Mouse (Mus musculus): ENCODE results near the gene Bhmt2. TPM values are rescaled to one million over a fixed set of nuclear protein-coding genes. Genes with fewer than 3 reads are reported as not detected.

Bhmt2 gene
- polyA plus RNA-seq, 1 experiment from 2014 or later, result 0.07 TPM

DNA sequence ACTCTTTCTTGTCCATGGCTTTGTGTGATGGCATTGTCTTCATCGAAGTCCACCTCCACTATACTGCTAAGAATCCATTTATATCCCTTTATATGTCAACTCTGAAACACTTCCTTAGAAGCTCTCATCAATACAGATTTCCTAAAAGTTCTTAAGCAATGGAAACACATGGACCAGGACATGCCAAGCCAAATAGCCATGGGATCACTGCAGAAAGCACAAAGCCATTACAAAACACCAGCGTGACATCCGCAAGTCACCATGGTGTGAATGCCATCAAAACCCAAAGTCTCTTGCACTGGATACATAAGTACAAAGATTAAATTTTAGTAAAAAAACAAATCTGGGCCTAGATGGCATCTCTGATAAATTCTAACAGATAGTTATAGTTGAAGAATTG is 15.5 kb upstream of the Bhmt2 start:
- no peak for ATAC-seq (ENCODE audit: low read depth)
- Histone ChIP-seq H3K4me1 (replicated peaks) (no peaks in the 10 kb centered on the region), H3K9me3 (no peaks in the 10 kb centered on the region), H3K27me3 (no peaks in the 10 kb centered on the region), H3K27ac (replicated peaks) (no peak overlapping the region), H3K36me3 (no peaks in the 10 kb centered on the region), H3K4me2 (no peak overlapping the region), H3K9ac (no peak overlapping the region), H3K4me3 (no peak overlapping the region)
- 94% methylated on average over 3 of the region's 3 CpGs for WGBS

GRCm38 (mm10) chr13:93687321-93687720 is 13.2 kb upstream of the Bhmt2 start:
- no peaks in the 10 kb centered on the region for H3K4me1 ChIP-seq (replicated peaks)
- no peaks in the 10 kb centered on the region for H3K27me3 ChIP-seq
- H3K9me3 ChIP-seq, result no peaks in the 10 kb centered on the region
- WGBS, result 5% methylated on average over 5 of the region's 5 CpGs
- H3K36me3 ChIP-seq, result no peaks in the 10 kb centered on the region
- no peak overlapping the region for H3K9ac ChIP-seq
- 0 out of 2 replicates have a peak overlapping the region, but pooled peaks have one; percentile 38 for H3K27ac ChIP-seq (replicated peaks)
- no peak overlapping the region for H3K4me2 ChIP-seq
- H3K4me3 ChIP-seq, result no peak overlapping the region
- ATAC-seq (ENCODE audit: low read depth), result no peak

GRCm38 (mm10) chr13:93685226-93685625 is 11.1 kb upstream of the Bhmt2 start:
- Histone ChIP-seq H3K4me2 (no peak overlapping the region), H3K9me3 (no peaks in the 10 kb centered on the region), H3K9ac (no peak overlapping the region), H3K4me3 (no peak overlapping the region), H3K36me3 (no peaks in the 10 kb centered on the region), H3K27ac (replicated peaks) (no peak overlapping the region), H3K4me1 (replicated peaks) (no peaks in the 10 kb centered on the region), H3K27me3 (no peaks in the 10 kb centered on the region)
- WGBS, result 80% methylated on average over 4 of the region's 4 CpGs
- no peak for ATAC-seq (ENCODE audit: low read depth)

DNA sequence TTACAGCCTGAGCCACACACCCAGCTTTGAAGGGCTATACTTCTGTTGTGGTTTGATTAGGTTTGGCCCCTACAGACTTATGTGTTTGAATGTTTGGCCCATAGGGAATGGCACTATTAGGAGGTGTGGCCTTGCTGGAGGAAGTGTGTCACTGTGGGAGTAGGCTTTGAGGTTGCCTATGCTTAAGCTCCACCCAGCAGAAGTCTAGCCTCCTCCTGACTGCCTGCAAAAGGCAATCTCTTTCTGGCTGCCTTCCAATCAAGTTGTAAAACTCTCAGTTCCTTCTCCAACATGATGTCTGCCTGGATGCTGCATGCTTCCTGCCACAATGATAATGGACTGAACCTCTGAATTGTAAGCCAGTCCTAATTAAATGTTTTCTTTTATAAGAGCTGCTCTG is 9.2 kb upstream of the Bhmt2 start:
- Histone ChIP-seq H3K4me3 (no peak overlapping the region), H3K27ac (replicated peaks) (no peak overlapping the region), H3K4me1 (replicated peaks) (no peaks in the 10 kb centered on the region), H3K9me3 (no peaks in the 10 kb centered on the region), H3K36me3 (no peaks in the 10 kb centered on the region), H3K27me3 (no peaks in the 10 kb centered on the region), H3K9ac (no peak overlapping the region), H3K4me2 (no peak overlapping the region)
- no peak for ATAC-seq (ENCODE audit: low read depth)

DNA sequence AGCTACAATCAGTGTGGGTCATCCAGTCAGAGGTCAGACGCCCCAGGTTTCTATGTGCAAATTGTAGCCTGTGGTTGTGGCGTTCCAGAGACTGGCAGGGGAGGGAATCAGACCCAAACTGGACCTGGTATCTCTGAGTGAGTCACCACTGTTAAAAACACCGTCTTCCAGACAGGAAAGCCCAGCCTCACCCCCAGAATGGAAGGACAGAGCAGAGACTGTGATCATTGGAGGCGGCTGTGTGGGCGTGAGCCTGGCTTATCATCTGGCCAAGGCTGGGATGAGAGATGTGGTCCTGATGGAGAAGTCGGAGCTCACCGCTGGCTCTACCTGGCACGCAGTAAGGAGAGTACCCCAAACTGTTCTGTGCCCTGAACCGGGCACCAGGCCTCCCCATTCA is 2.8 kb upstream of the Bhmt2 start:
- no peak overlapping the region for H3K27ac ChIP-seq (replicated peaks)
- no peaks in the 10 kb centered on the region for H3K36me3 ChIP-seq
- no peaks in the 10 kb centered on the region for H3K9me3 ChIP-seq
- no peaks in the 10 kb centered on the region for H3K4me1 ChIP-seq (replicated peaks)
- no peak for ATAC-seq (ENCODE audit: low read depth)
- WGBS, result 82% methylated on average over 9 of the region's 9 CpGs
- H3K4me2 ChIP-seq, result no peak overlapping the region
- H3K4me3 ChIP-seq, result no peak overlapping the region
- peaks cover 13% of the 10 kb centered on the region for H3K27me3 ChIP-seq
- H3K9ac ChIP-seq, result no peak overlapping the region

DNA sequence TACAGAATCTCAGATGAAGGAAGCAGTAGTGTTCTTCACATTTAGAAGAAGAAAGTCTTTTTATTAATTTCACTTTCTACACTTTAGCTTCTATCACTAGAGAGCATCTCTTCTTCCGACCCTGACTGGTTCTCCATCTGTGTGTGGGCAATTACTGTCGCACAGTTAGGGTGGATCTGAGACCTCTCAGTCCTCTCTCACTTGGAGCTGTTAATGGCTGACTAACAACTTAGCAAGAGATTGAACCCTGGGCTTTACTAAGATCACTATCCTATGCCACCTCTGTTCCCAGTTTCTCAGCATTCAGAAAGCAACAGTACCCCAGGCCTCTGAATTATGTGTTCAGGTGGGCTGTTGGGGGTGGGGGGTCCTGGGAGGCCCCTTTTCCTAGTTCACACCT is 806 bp downstream of the Bhmt2 start:
- no peak for ATAC-seq (ENCODE audit: low read depth)
- 70% methylated on average over 2 of the region's 2 CpGs for WGBS
- Histone ChIP-seq H3K4me3 (no peak overlapping the region), H3K9me3 (no peaks in the 10 kb centered on the region), H3K4me1 (replicated peaks) (no peaks in the 10 kb centered on the region), H3K27ac (replicated peaks) (no peak overlapping the region), H3K27me3 (peaks cover 13% of the 10 kb centered on the region), H3K4me2 (no peak overlapping the region), H3K36me3 (no peaks in the 10 kb centered on the region), H3K9ac (no peak overlapping the region)

GRCm38 (mm10) chr13:93672371-93672770 is 1.7 kb downstream of the Bhmt2 start:
- H3K27me3 ChIP-seq, result peaks cover 13% of the 10 kb centered on the region
- no peaks in the 10 kb centered on the region for H3K9me3 ChIP-seq
- no peak for ATAC-seq (ENCODE audit: low read depth)
- H3K9ac ChIP-seq, result no peak overlapping the region
- 85% methylated on average over 4 of the region's 4 CpGs for WGBS
- H3K4me3 ChIP-seq, result no peak overlapping the region
- H3K36me3 ChIP-seq, result no peaks in the 10 kb centered on the region
- no peak overlapping the region for H3K27ac ChIP-seq (replicated peaks)
- no peak overlapping the region for H3K4me2 ChIP-seq
- no peaks in the 10 kb centered on the region for H3K4me1 ChIP-seq (replicated peaks)

- no peaks in the 10 kb centered on the region for H3K9me3 ChIP-seq
- no peaks in the 10 kb centered on the region for H3K27me3 ChIP-seq
- 93% methylated on average over 4 of the region's 4 CpGs for WGBS
- H3K4me1 ChIP-seq (replicated peaks), result no peaks in the 10 kb centered on the region
- no peak overlapping the region for H3K4me2 ChIP-seq
- ATAC-seq (ENCODE audit: low read depth), result no peak
- no peak overlapping the region for H3K4me3 ChIP-seq
- no peak overlapping the region for H3K27ac ChIP-seq (replicated peaks)
- no peaks in the 10 kb centered on the region for H3K36me3 ChIP-seq
- H3K9ac ChIP-seq, result no peak overlapping the region
Measured at GRCm38 (mm10) chr13:93667586-93667985, 6.5 kb downstream of the Bhmt2 start.

- Histone ChIP-seq H3K4me3 (no peak overlapping the region), H3K9ac (no peak overlapping the region), H3K4me2 (no peak overlapping the region), H3K27ac (replicated peaks) (no peak overlapping the region), H3K27me3 (no peaks in the 10 kb centered on the region), H3K9me3 (no peaks in the 10 kb centered on the region), H3K36me3 (no peaks in the 10 kb centered on the region), H3K4me1 (replicated peaks) (no peaks in the 10 kb centered on the region)
- WGBS, result 88% methylated on average over 5 of the region's 5 CpGs
- no peak for ATAC-seq (ENCODE audit: low read depth)
Measured at GRCm38 (mm10) chr13:93657941-93658340, 16.2 kb downstream of the Bhmt2 start.

DNA sequence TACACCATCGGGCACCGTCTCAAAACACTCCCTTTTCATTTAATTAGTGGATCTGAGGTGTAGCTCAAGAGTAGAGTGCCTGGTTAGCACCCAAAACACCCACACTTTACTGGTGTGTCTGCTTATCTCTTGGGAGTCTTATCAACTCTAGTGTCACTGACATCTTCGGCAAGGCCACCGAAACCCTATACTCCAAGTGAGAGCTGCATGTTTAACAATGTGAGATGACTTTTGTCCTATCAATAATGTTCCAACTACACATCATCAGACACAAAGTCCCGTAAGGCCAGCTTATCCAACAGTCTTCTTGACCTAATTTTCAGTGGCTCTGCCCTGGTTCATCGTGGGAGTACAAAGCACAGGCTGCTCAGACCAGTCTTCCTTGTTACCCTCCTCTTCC is 20.7 kb downstream of the Bhmt2 start:
- ATAC-seq (ENCODE audit: low read depth), result no peak
- Histone ChIP-seq H3K36me3 (no peaks in the 10 kb centered on the region), H3K4me1 (replicated peaks) (no peaks in the 10 kb centered on the region), H3K27me3 (no peaks in the 10 kb centered on the region), H3K9ac (no peak overlapping the region), H3K27ac (replicated peaks) (no peak overlapping the region), H3K9me3 (no peaks in the 10 kb centered on the region), H3K4me2 (no peak overlapping the region), H3K4me3 (no peak overlapping the region)
- 91% methylated on average over 6 of the region's 6 CpGs for WGBS

DNA sequence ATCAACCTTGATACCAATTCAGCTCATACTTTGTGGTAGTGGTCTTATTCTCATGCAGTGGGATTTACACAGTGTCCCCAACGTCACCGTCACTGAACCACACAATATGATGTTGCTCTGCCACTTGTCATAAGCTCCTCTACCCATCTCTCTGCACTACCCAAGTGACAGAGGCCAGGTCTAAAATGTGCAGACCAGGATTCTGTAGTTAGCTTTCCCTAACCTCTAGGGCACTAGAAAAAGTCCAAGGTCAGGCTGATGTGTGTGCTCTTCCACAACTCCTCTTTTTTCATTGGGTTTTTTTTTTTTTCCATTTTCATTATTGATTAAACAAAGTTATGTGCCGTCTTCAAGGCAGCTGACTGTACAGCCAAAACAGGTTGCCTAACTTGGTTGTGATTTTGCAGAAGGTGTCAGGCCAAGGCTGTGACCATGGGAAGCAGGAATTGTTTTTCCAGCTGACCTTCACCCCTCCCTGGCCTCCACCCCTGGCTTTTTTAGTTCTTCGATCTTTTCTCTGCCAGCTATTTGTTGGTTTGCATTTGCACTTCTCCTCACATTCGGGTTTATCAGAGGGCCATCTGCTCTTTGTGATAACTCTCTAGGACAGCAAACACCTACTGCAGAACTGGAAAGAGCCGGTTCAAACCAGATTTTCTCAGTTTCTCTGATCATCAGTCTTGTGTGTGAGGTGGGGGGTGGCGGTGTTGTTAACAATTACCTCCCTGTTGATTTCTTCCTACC is 25.5 kb downstream of the Bhmt2 start:
- 89% methylated on average over 7 of the region's 7 CpGs for WGBS
- no peak overlapping the region for H3K4me3 ChIP-seq

DNA sequence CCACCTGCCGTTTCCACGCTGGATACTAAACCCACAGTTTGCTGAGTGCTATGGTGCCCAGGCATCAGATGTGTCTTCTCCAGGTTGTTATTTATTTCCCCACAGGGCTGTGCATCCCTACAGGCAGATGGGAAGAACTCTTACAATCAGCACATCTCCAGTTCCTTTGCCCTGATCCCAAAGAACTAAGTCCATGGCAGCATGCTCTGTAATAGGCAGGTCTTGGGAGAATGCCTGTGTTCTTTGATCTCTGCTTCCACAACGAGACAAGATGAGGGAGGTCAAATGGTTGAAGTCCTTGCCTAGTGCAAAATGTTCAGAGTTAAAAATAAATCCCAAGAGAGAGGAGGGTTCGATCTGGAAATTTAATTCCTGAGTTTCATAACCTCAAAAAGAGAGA is 34.5 kb downstream of the Bhmt2 start:
- Histone ChIP-seq H3K4me1 (replicated peaks) (no peaks in the 10 kb centered on the region), H3K9me3 (no peaks in the 10 kb centered on the region), H3K9ac (no peak overlapping the region), H3K27ac (replicated peaks) (no peak overlapping the region), H3K27me3 (no peaks in the 10 kb centered on the region), H3K4me2 (no peak overlapping the region), H3K36me3 (no peaks in the 10 kb centered on the region), H3K4me3 (no peak overlapping the region)
- WGBS, result 70% methylated on average over 4 of the region's 4 CpGs
- no peak for ATAC-seq (ENCODE audit: low read depth)

More for the DNA sequence above, 25.5 kb downstream of the Bhmt2 start:
- Histone ChIP-seq H3K27me3 (no peaks in the 10 kb centered on the region), H3K36me3 (no peaks in the 10 kb centered on the region), H3K4me2 (no peak overlapping the region), H3K27ac (replicated peaks) (no peak overlapping the region), H3K9ac (no peak overlapping the region), H3K4me1 (replicated peaks) (no peaks in the 10 kb centered on the region), H3K9me3 (no peaks in the 10 kb centered on the region)
- no peak for ATAC-seq (ENCODE audit: low read depth)

Data from neural tube, embryonic 13.5 days (tissue).